Mouse (Mus musculus) urinary bladder, postnatal 10 days (tissue): ENCODE results near the gene Kctd21.
A peak's percentile ranks its signal among the peaks of the same experiment; 100 is the strongest.

ENCODE experiments used
- DNase-seq: peaks from one replicate; pipeline ENCODE4 v3.0.0; 2022; ENCODE audit warnings: low spot score

Kctd21 gene

GRCm38 (mm10) chr7:97331726-97332666 is at the start of gene Kctd21, which contains the start of gene Usp35:
Kctd21 (plus strand) TSS chr7:97332327.
Usp35 (minus strand) TSS chr7:97332020.
- peak; percentile 79 for DNase-seq

GRCm38 (mm10) chr7:97296986-97297385 is 35.1 kb upstream of the Kctd21 start:
- DNase-seq, result no peak

GRCm38 (mm10) chr7:97297466-97297865 is 34.7 kb upstream of the Kctd21 start:
- DNase-seq, result no peak

GRCm38 (mm10) chr7:97298279-97298678 is 33.8 kb upstream of the Kctd21 start:
- DNase-seq, result no peak

GRCm38 (mm10) chr7:97298943-97299342 is 33.2 kb upstream of the Kctd21 start:
- DNase-seq, result no peak

GRCm38 (mm10) chr7:97300914-97301313 is 31.2 kb upstream of the Kctd21 start:
- no peak for DNase-seq

GRCm38 (mm10) chr7:97301321-97301720 is 30.8 kb upstream of the Kctd21 start:
- DNase-seq, result no peak

- DNase-seq, result no peak
These were observed 29.9 kb upstream of the Kctd21 start for GRCm38 (mm10) chr7:97302261-97302660.

GRCm38 (mm10) chr7:97302876-97303275 is 29.3 kb upstream of the Kctd21 start:
- no peak for DNase-seq

GRCm38 (mm10) chr7:97303614-97304013 is 28.5 kb upstream of the Kctd21 start:
- DNase-seq, result no peak

- DNase-seq, result no peak
These were observed 27.7 kb upstream of the Kctd21 start for GRCm38 (mm10) chr7:97304471-97304870.

GRCm38 (mm10) chr7:97305206-97305605 is 26.9 kb upstream of the Kctd21 start:
- DNase-seq, result no peak

GRCm38 (mm10) chr7:97306813-97307212 is 25.3 kb upstream of the Kctd21 start:
- DNase-seq, result no peak

- DNase-seq, result no peak
These were observed 24.6 kb upstream of the Kctd21 start for GRCm38 (mm10) chr7:97307546-97307945.

GRCm38 (mm10) chr7:97309461-97310340 is 22.4 kb upstream of the Kctd21 start:
- no peak for DNase-seq

- DNase-seq, result no peak
These were observed 21.8 kb upstream of the Kctd21 start for GRCm38 (mm10) chr7:97310341-97310635.

GRCm38 (mm10) chr7:97311620-97312019 is 20.5 kb upstream of the Kctd21 start:
- no peak for DNase-seq

GRCm38 (mm10) chr7:97312196-97312595 is 19.9 kb upstream of the Kctd21 start:
- DNase-seq, result no peak

- DNase-seq, result no peak
These were observed 19.3 kb upstream of the Kctd21 start for GRCm38 (mm10) chr7:97312856-97313255.

- DNase-seq, result no peak
These were observed 18.6 kb upstream of the Kctd21 start for GRCm38 (mm10) chr7:97313364-97313995.

GRCm38 (mm10) chr7:97314646-97315045 is 17.5 kb upstream of the Kctd21 start:
- no peak for DNase-seq

- DNase-seq, result no peak
These were observed 16.5 kb upstream of the Kctd21 start for GRCm38 (mm10) chr7:97315656-97316055.
